Mouse (Mus musculus) C3H10T1/2 (cell line): ENCODE results near the gene Tas2r120. TPM values are rescaled to one million over a fixed set of nuclear protein-coding genes. Genes with fewer than 3 reads are reported as not detected.

ENCODE experiments used
- polyA plus RNA-seq, 2 experiments: library from polyadenylated mRNA; unstranded; fragments of >200 nt; fragmentation: generic; extraction: Trizol; gene quantifications; one replicate each; pipeline ENCODE4 v1.2.1; 2012; ENCODE audit warnings: missing spikeins in 2 of 2

Tas2r120 gene
- not detected for polyA plus RNA-seq

DNA sequence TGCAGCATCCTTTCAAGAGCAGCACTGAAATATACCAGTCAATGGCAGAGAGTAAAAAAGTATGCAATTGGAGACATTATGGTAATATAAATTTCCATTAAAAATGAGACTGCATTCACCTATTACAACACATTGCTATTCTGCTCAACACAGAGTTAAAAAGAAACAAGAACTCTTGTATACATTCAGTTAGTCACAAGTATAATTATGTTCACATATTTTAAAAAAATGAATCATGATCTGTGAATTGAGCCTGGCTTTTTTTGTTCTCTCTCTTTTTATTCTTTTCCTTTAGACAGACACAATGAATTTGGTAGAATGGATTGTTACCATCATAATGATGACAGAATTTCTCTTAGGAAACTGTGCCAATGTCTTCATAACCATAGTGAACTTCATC is at the start of gene Tas2r120:
Gene Tas2r120, plus strand, starts transcription at position 301 of the 400 bp plus-strand sequence.

DNA sequence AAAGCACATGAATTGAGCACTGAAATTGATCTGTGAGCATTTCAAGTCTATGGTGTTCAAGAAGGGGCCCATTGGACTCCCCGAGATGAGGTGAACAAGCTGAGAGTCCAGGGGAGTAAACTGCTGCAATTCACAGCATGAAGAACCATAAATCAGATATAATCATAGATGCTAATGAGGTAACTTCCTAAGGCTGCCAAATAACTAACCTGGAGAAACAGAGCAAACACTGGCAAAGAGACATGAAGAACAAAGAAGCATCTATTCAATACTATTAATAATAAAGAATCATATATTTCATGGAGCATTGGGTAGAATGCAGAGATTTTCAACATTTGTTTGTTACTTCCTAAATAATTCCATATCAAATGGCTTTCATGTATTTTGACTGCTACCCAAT is 5.3 kb upstream of the Tas2r120 start, which contains the start of gene A630073D07Rik:
Gene A630073D07Rik, minus strand, starts transcription at position 101 of the 400 bp plus-strand sequence.

DNA sequence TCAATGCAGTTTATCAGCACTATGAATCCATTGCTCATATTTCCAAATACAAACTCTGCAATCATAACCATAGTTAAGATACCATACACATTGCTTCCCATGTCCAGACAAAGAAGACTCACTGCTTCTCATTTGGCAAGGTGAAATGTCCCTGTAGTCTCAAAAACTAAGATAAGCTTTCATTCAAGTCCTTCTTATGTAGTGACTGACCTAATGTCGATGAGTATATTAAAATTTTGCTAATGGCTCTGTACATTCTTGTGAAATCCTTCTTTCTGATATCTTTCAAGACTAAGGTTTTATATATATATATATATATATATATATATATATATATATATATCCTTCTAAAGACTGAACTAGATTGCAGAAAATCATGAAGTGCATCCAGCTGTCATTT is 44.2 kb downstream of the Tas2r120 start, which contains the start of gene Tas2r121:
Gene Tas2r121, minus strand, starts transcription at position 101 of the 400 bp plus-strand sequence.

Other genes starting within 250 kb of the Tas2r120 start
- not detected for gene Prh1, start 87.1 kb upstream of the Tas2r120 start, polyA plus RNA-seq
- gene Prp2, start 61.0 kb upstream of the Tas2r120 start, polyA plus RNA-seq: not detected
- not detected for gene A630073D07Rik, start 5.4 kb upstream of the Tas2r120 start, polyA plus RNA-seq
- gene Tas2r121, start 44.1 kb downstream of the Tas2r120 start, polyA plus RNA-seq: not detected
- not detected for gene Tas2r122, start 55.0 kb downstream of the Tas2r120 start, polyA plus RNA-seq
- gene Tas2r115, start 81.1 kb downstream of the Tas2r120 start, polyA plus RNA-seq: not detected
- gene Tas2r124, start 97.8 kb downstream of the Tas2r120 start, polyA plus RNA-seq: not detected
- gene Tas2r102, start 105.2 kb downstream of the Tas2r120 start, polyA plus RNA-seq: not detected
- not detected for gene Tas2r136, start 121.2 kb downstream of the Tas2r120 start, polyA plus RNA-seq
- not detected for gene Tas2r117, start 145.9 kb downstream of the Tas2r120 start, polyA plus RNA-seq
- not detected for gene Tas2r123, start 190.2 kb downstream of the Tas2r120 start, polyA plus RNA-seq
- gene Tas2r116, start 198.5 kb downstream of the Tas2r120 start, polyA plus RNA-seq: not detected
- gene Tas2r110, start 211.1 kb downstream of the Tas2r120 start, polyA plus RNA-seq: not detected
- not detected for gene Tas2r113, start 236.1 kb downstream of the Tas2r120 start, polyA plus RNA-seq